In the genomic region with DNA sequence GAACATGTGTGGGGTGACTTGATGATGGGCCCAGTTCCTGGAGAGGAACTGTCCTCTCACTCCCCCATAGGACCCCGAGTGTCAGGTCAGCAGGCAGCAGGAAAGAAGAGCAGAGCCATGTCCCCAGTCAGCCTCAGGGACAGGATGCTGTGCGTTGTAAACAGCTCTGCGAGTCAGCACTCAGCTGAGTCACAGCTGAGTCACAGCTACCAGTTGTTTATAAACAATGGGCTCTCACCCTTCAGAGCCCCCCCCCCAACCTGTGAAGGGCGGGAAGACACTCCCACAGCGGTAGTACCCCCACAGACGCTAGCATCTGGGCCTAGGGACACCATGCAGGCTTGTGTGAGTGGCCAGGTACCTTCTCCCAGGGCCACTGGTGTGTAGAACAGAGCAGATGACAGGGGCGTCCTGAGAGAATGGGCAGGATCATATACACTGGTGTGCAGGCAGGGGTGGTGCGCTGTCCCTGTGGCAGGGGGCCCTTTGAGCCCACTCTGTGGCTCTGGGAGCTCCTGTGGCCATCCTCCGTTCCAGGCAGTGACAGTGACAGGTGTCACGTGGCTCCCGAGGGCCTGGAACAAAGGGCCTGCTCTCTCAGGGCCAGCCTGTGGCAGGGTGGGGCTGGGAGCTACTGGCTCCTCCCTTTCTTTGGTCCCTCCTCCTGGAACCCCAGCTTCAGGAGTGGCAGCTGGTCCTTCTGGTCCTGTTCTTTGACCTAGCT, we compare ENCODE assay signal across 9 mouse cellular contexts. TPM values are rescaled to one million over a fixed set of nuclear protein-coding genes. Genes with fewer than 3 reads are reported as not detected.
DNase-seq lines count a peak whose midpoint lies in the region; ATAC-seq and TF ChIP-seq lines count a peak whose summit lies in the region.
"Had no signal": no experiment of that assay in that cellular context is flagged by ENCODE, and none has a peak within 500 bp of the region (broad histone marks: within the 10 kb centered on the region; RNA-seq: fewer than 3 reads in every experiment).

No protein-coding gene starts in this region.

- ATAC-seq in forebrain, embryonic 12.5 days (ENCODE audit: low FRiP score), result peak; percentile 80
- ATAC-seq in megakaryocyte, adult 5-6 weeks (ENCODE audit: poor library complexity, severe bottlenecking), result peak; percentile 41
- ATAC-seq in stomach, embryonic 15.5 days (ENCODE audit: insufficient read depth, low FRiP score, low read depth), result peak; percentile 78

- no peaks in the 10 kb centered on the region for H3K9me3 ChIP-seq in forebrain, embryonic 12.5 days
- no peaks in the 10 kb centered on the region for H3K9me3 ChIP-seq in stomach, embryonic 15.5 days

- H3K27ac ChIP-seq in bone marrow macrophage, adult 2 months (ENCODE audit: insufficient read depth, low read depth, low read length), result peak overlapping the region; percentile 94
- H3K27ac ChIP-seq in forebrain, embryonic 12.5 days, result peak overlapping the region; percentile 89
- H3K27ac ChIP-seq in stomach, embryonic 15.5 days, result peak overlapping the region; percentile 91

- H3K36me3 ChIP-seq in forebrain, embryonic 12.5 days (replicated peaks), result no peaks in the 10 kb centered on the region
- no peaks in the 10 kb centered on the region for H3K36me3 ChIP-seq in stomach, embryonic 15.5 days

- H3K4me2 ChIP-seq in forebrain, embryonic 12.5 days, result peak overlapping the region; percentile 30
- peak overlapping the region; percentile 28; the same call in 1 of the 2 replicates for H3K4me2 ChIP-seq in stomach, embryonic 15.5 days

- H3K4me3 ChIP-seq in bone marrow macrophage, adult 2 months (ENCODE audit: insufficient read depth, low read length), result peak overlapping the region; percentile 36
- H3K4me3 ChIP-seq in forebrain, embryonic 12.5 days (replicated peaks), result no peak overlapping the region
- H3K4me3 ChIP-seq in stomach, embryonic 15.5 days (replicated peaks), result no peak overlapping the region

- TF ChIP-seq CTCF in bone marrow macrophage, adult 2 months (IDR thresholded peaks at IDR 0.05; ENCODE audit: low read depth, low read length), result no peak

- peak overlapping the region; percentile 45 for H3K9ac ChIP-seq in forebrain, embryonic 12.5 days
- 0 out of 2 replicates have a peak overlapping the region, but pooled peaks have one; percentile 9 for H3K9ac ChIP-seq in stomach, embryonic 15.5 days

- WGBS in forebrain, embryonic 12.5 days, result 14% methylated on average over 11 of the region's 11 CpGs
- 21% methylated on average over 11 of the region's 11 CpGs for WGBS in stomach, embryonic 15.5 days

- H3K27me3 ChIP-seq in forebrain, embryonic 12.5 days, result no peaks in the 10 kb centered on the region
- no peaks in the 10 kb centered on the region for H3K27me3 ChIP-seq in stomach, embryonic 15.5 days (replicated peaks)

- intact Hi-C loops in heart, postnatal 36 days (cut with DNase I), result no loop called here

- peaks cover 55% of the 10 kb centered on the region for H3K4me1 ChIP-seq in bone marrow macrophage, adult 2 months (ENCODE audit: control insufficient read depth, insufficient read depth, low read length)
- H3K4me1 ChIP-seq in forebrain, embryonic 12.5 days, result peaks cover 70% of the 10 kb centered on the region
- peaks cover 35% of the 10 kb centered on the region for H3K4me1 ChIP-seq in stomach, embryonic 15.5 days

- TF ChIP-seq POLR2A in bone marrow macrophage, adult 2 months (IDR thresholded peaks at IDR 0.05; ENCODE audit: borderline replicate concordance, low read depth, low read length), result no peak

- DNase-seq in layer of hippocampus, adult 11-12 months (ENCODE audit: low spot score), result peak; percentile 77
- no peak for DNase-seq in layer of hippocampus, adult 9-10 months (ENCODE audit: low spot score)
- peak; percentile 73 to 75 for DNase-seq in heart, postnatal 36 days
- peak; percentile 51 to 69 for DNase-seq in kidney, postnatal 4 days

RNA-seq across cellular contexts. Expression of gene Ralgds, which starts 12.5 kb away (rescaled TPM):
- polyA plus RNA-seq in bone marrow macrophage, adult 2 months (2012; ENCODE audit: insufficient read depth, insufficient read length, missing spikeins), result 30.6 and 37.0 TPM in 2 replicates
- 55.2 and 62.6 TPM in 2 replicates for polyA plus RNA-seq in forebrain, embryonic 12.5 days (2016; fragmentation: Nextera tagmentation; extraction: Ambion mirVana)
- total RNA-seq in heart, postnatal 36 days (2021), result 10 to 100 TPM; 13.3 to 13.6 TPM
- total RNA-seq in megakaryocyte, adult 5-6 weeks (2015), result 1.4 and 2.3 TPM in 2 replicates
- 1.8 and 2.1 TPM in 2 replicates for total RNA-seq in megakaryocyte, adult 5-6 weeks (2017)
- 27.5 and 30.9 TPM in 2 replicates for polyA plus RNA-seq in stomach, embryonic 15.5 days (2015; fragmentation: Nextera tagmentation; extraction: Ambion mirVana)

RNA-seq across cellular contexts. Expression of gene Gm10134, which starts 19.5 kb away (rescaled TPM):
- 5.1 and 8.2 TPM in 2 replicates for polyA plus RNA-seq in bone marrow macrophage, adult 2 months (2012; ENCODE audit: insufficient read depth, insufficient read length, missing spikeins)
- 0.61 and 0.64 TPM in 2 replicates for polyA plus RNA-seq in forebrain, embryonic 12.5 days (2016; fragmentation: Nextera tagmentation; extraction: Ambion mirVana)
- 1 to 10 TPM in 1 of 2 experiments, under 1 TPM in 1; 0.84 to 1.3 TPM for total RNA-seq in heart, postnatal 36 days (2021)
- total RNA-seq in megakaryocyte, adult 5-6 weeks (2015), result not detected in 2 replicates
- not detected in 2 replicates for total RNA-seq in megakaryocyte, adult 5-6 weeks (2017)
- 8.5 and 8.8 TPM in 2 replicates for polyA plus RNA-seq in stomach, embryonic 15.5 days (2015; fragmentation: Nextera tagmentation; extraction: Ambion mirVana)

RNA-seq across cellular contexts. Expression of gene Gbgt1, which starts 28.7 kb away (rescaled TPM):
- polyA plus RNA-seq in bone marrow macrophage, adult 2 months (2012; ENCODE audit: insufficient read depth, insufficient read length, missing spikeins), result 16.0 and 18.4 TPM in 2 replicates
- 0.32 TPM in 2 replicates for polyA plus RNA-seq in forebrain, embryonic 12.5 days (2016; fragmentation: Nextera tagmentation; extraction: Ambion mirVana)
- 1 to 10 TPM; 2.6 to 3.7 TPM for total RNA-seq in heart, postnatal 36 days (2021)
- total RNA-seq in megakaryocyte, adult 5-6 weeks (2015), result not detected in 2 replicates
- total RNA-seq in megakaryocyte, adult 5-6 weeks (2017), result 0.48 TPM in 1 of 2 replicates, not detected in the other
- polyA plus RNA-seq in stomach, embryonic 15.5 days (2015; fragmentation: Nextera tagmentation; extraction: Ambion mirVana), result 2.7 and 3.2 TPM in 2 replicates

RNA-seq across cellular contexts. Expression of gene Cel, which starts 37.8 kb away (rescaled TPM):
- polyA plus RNA-seq in bone marrow macrophage, adult 2 months (2012; ENCODE audit: insufficient read depth, insufficient read length, missing spikeins), result not detected in 2 replicates
- not detected in 2 replicates for polyA plus RNA-seq in forebrain, embryonic 12.5 days (2016; fragmentation: Nextera tagmentation; extraction: Ambion mirVana)
- total RNA-seq in heart, postnatal 36 days (2021), result not detected
- total RNA-seq in megakaryocyte, adult 5-6 weeks (2015), result not detected in 2 replicates
- not detected in 2 replicates for total RNA-seq in megakaryocyte, adult 5-6 weeks (2017)
- 412 and 563 TPM in 2 replicates for polyA plus RNA-seq in stomach, embryonic 15.5 days (2015; fragmentation: Nextera tagmentation; extraction: Ambion mirVana)
- total RNA-seq: left cerebral cortex, adult 8-10 months had no signal

RNA-seq across cellular contexts. Expression of gene Mrps2, which starts 57.5 kb away (rescaled TPM):
- polyA plus RNA-seq in bone marrow macrophage, adult 2 months (2012; ENCODE audit: insufficient read depth, insufficient read length, missing spikeins), result 23.7 and 24.9 TPM in 2 replicates
- polyA plus RNA-seq in forebrain, embryonic 12.5 days (2016; fragmentation: Nextera tagmentation; extraction: Ambion mirVana), result 58.0 and 58.1 TPM in 2 replicates
- 10 to 100 TPM; 38.2 to 41.8 TPM for total RNA-seq in heart, postnatal 36 days (2021)
- total RNA-seq in megakaryocyte, adult 5-6 weeks (2015), result 29.0 and 29.3 TPM in 2 replicates
- 15.7 and 16.7 TPM in 2 replicates for total RNA-seq in megakaryocyte, adult 5-6 weeks (2017)
- 51.8 and 54.6 TPM in 2 replicates for polyA plus RNA-seq in stomach, embryonic 15.5 days (2015; fragmentation: Nextera tagmentation; extraction: Ambion mirVana)
